Mouse (Mus musculus) liver, adult 2 months (tissue): ENCODE results near the gene Defb42. TPM values are rescaled to one million over a fixed set of nuclear protein-coding genes. Genes with fewer than 3 reads are reported as not detected.
A peak's percentile ranks its signal among the peaks of the same experiment; 100 is the strongest.

Source experiments
- DNase-seq: peaks from one replicate; pipeline ENCODE4 v3.0.0-alpha.2; 2011; ENCODE audit warnings: low read depth, low spot score; ENCODE audit errors: extremely low read depth
- H3K27ac ChIP-seq: fragments of 200-500 bp; replicated peaks from 2 replicates; pipeline ENCODE4 v1.5.1; 2012; ENCODE audit warnings: low read depth, mild to moderate bottlenecking, control low read depth, inconsistent platforms, low read length; ENCODE audit not compliant: insufficient read depth
- H3K27me3 ChIP-seq: fragments of 200-500 bp; 2 replicates; pipeline ENCODE4 v1.6.1; 2012; ENCODE audit warnings: mild to moderate bottlenecking, moderate library complexity, low read length, inconsistent platforms; ENCODE audit not compliant: control insufficient read depth, insufficient read depth
- H3K36me3 ChIP-seq: fragments of 200-500 bp; 2 replicates; pipeline ENCODE4 v1.6.1; 2012; ENCODE audit warnings: low read length, inconsistent platforms; ENCODE audit not compliant: control insufficient read depth, insufficient read depth
- H3K4me1 ChIP-seq: fragments of 200-500 bp; 2 replicates; pipeline ENCODE4 v1.6.1; 2011; ENCODE audit warnings: low read length; ENCODE audit not compliant: control insufficient read depth, insufficient read depth
- H3K4me3 ChIP-seq: fragments of 200-500 bp; 2 replicates; pipeline ENCODE4 v1.5.1; 2011; ENCODE audit warnings: low read depth, mild to moderate bottlenecking, control low read depth, low read length, moderate library complexity; ENCODE audit not compliant: insufficient read depth
- H3K79me2 ChIP-seq: fragments of 200-500 bp; 2 replicates; pipeline ENCODE4 v1.6.1; 2012; ENCODE audit warnings: inconsistent platforms, mild to moderate bottlenecking, low read length, moderate library complexity; ENCODE audit not compliant: control insufficient read depth, insufficient read depth
- H3K9ac ChIP-seq: fragments of 200-500 bp; 2 replicates; pipeline ENCODE4 v1.6.1; 2012; ENCODE audit warnings: low read depth, mild to moderate bottlenecking, control low read depth, inconsistent platforms, low read length
- CTCF ChIP-seq: fragments of 200-500 bp; IDR thresholded peaks from 2 replicates; pipeline ENCODE4 v1.5.1; 2011; ENCODE audit warnings: low read depth, low read length, control low read depth
- POLR2A ChIP-seq: fragments of 200-500 bp; IDR thresholded peaks from 2 replicates; pipeline ENCODE4 v1.6.1; 2011; ENCODE audit warnings: low read length, control low read depth; ENCODE audit not compliant: insufficient read depth; ENCODE audit errors: extremely low read depth
- WGBS: fragments of 180-500 bp; shearing (Covaris S2); methylation state at CpG from one replicate; pipeline ENCODE4 v1.1.7; 2018; 5-methylcytosine and 5-hydroxymethylcytosine counted together
- polyA plus RNA-seq: library from polyadenylated mRNA; depleted of rRNA; stranded (reverse); fragments of >200 nt; gene quantifications from 2 replicates; pipeline ENCODE4 v1.2.3, GENCODE M21; 2012
- total RNA-seq: library from RNA; depleted of rRNA; stranded (reverse); fragments of >200 nt; gene quantifications from 2 replicates; pipeline ENCODE4 v1.2.3, GENCODE M21; 2014

Gene Defb42
- total and polyA plus RNA-seq, 2 experiments: not detected

DNA sequence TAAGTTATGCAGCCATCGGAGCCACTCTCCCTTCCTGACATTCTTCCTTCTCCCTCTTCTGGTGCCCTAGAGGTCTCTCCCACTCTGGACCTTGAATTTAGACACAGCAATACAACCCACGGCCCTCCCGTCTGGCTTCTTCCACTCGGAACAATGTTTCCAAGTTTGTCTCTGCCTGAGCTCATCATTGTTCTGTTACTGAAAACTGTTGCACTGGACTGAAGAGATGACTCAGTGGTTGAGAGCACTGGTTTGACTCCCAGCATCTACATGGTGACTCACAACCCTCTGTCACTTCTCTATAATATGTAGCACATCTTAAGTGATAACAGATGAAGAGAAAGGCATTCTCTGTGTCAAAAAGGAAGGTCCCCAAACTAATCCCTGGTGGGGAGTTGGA is 32.1 kb upstream of the Defb42 start:
- no peaks in the 10 kb centered on the region for H3K4me1 ChIP-seq
- no peak for DNase-seq
- 79% methylated on average over 4 of the region's 4 CpGs for WGBS
- H3K79me2 ChIP-seq: no peaks in the 10 kb centered on the region
- H3K9ac ChIP-seq: no peak overlapping the region
- H3K27ac ChIP-seq: no peak overlapping the region
- TF ChIP-seq POLR2A: no peak
- TF ChIP-seq CTCF: no peak
- no peaks in the 10 kb centered on the region for H3K27me3 ChIP-seq
- H3K4me3 ChIP-seq: no peak overlapping the region
- H3K36me3 ChIP-seq: no peaks in the 10 kb centered on the region

DNA sequence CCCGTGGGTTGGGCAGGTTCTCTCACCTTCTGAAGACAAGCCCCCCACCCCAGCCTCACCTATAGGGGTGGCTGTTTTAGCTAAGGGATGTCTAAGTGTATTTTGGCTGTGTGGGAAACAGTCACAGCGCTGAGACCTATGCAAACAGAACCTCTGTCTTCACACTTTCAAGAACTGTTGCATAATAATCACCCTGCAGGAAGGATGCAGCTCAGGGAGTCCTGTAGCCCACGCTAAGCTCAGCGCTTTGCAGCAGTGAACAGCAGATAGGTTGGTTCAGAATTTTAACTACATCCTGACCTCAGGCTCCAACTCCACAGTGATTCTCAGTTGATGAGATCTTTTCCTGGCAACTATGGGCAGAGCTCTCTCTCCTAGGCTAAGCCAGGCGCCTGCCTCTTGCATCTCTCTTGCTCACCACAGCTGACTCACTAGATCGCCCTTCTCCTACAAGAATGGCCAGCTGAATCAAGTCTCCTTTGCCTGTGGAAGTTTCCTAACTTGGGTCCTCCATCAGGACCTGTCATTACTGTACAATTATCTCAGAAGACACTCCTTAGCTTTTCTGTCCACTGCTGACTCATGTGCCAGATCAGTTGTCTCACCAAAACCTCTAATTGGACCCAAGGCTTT is 26.2 kb upstream of the Defb42 start:
- H3K36me3 ChIP-seq: no peaks in the 10 kb centered on the region
- no peaks in the 10 kb centered on the region for H3K79me2 ChIP-seq
- H3K4me3 ChIP-seq: no peak overlapping the region
- DNase-seq: no peak
- no peaks in the 10 kb centered on the region for H3K27me3 ChIP-seq
- TF ChIP-seq POLR2A (no peak), CTCF (no peak)
- no peak overlapping the region for H3K9ac ChIP-seq
- no peaks in the 10 kb centered on the region for H3K4me1 ChIP-seq
- 51% methylated on average over 6 of the region's 6 CpGs for WGBS
- H3K27ac ChIP-seq: no peak overlapping the region

DNA sequence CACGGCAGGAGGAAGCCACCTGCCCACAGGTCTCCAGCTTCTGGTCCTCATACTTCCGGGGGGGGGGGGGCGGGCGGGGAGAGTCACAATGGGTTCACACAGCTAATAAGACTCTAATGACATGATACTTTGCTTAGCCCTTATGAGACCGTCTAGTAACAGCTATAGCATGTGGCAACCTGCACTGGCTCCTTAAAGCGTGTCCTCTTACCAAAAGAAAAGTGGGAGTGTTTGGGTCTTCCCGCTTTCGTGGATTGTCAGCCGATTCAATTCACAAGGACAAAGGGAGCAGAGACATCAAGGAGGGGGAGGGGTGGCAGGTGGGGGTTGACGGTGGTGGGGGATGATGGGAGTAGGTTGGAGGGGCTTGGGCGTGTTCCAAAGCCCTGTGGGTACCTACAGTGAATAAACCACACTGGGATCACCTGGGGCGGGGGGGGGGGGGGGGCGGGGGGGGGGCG is 3.1 kb downstream of the Defb42 start, which contains the start of gene Defb30:
Gene Defb30, minus strand, starts transcription at position 51 of the 461 bp plus-strand sequence.
- H3K27me3 ChIP-seq: no peaks in the 10 kb centered on the region

DNA sequence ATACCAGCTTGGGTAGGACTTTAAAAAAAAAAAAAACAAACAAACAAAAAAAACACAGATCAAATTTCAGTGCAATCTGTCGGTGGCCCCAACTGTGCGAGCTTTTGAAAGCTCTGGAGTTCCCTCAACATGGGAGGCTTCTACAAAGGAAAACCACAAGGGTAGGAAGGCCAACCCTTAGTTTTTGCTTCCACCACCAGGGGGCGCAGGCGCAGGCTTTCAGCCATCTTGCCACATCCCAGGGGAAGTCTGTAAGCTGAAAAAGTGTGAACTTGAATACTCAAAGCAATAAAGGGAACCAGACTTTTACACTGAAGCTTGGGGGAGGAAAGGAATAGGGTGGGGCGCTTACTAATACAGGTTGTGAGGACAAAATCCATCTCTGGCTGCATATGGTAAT is 4.0 kb downstream of the Defb42 start:
- no peak overlapping the region for H3K27ac ChIP-seq
- H3K27me3 ChIP-seq: no peaks in the 10 kb centered on the region
- no peaks in the 10 kb centered on the region for H3K79me2 ChIP-seq
- H3K9ac ChIP-seq: no peak overlapping the region
- WGBS: 28% methylated on average over 5 of the region's 5 CpGs
- H3K4me1 ChIP-seq: no peaks in the 10 kb centered on the region
- H3K4me3 ChIP-seq: no peak overlapping the region
- peak; percentile 26 for DNase-seq
- no peaks in the 10 kb centered on the region for H3K36me3 ChIP-seq
- peak; percentile 86 for TF ChIP-seq CTCF
- TF ChIP-seq POLR2A: no peak

More for the DNA sequence above, 3.1 kb downstream of the Defb42 start, which contains the start of gene Defb30:
- Histone ChIP-seq H3K79me2 (no peaks in the 10 kb centered on the region), H3K4me3 (no peak within 1 kb of the TSS), H3K4me1 (no peaks in the 10 kb centered on the region), H3K27ac (no peak within 1 kb of the TSS), H3K9ac (no peak within 1 kb of the TSS), H3K36me3 (no peaks in the 10 kb centered on the region)
- 77% methylated on average over 11 of the region's 14 CpGs for WGBS
- DNase-seq: no peak
- TF ChIP-seq CTCF (no peak), POLR2A (no peak)

DNA sequence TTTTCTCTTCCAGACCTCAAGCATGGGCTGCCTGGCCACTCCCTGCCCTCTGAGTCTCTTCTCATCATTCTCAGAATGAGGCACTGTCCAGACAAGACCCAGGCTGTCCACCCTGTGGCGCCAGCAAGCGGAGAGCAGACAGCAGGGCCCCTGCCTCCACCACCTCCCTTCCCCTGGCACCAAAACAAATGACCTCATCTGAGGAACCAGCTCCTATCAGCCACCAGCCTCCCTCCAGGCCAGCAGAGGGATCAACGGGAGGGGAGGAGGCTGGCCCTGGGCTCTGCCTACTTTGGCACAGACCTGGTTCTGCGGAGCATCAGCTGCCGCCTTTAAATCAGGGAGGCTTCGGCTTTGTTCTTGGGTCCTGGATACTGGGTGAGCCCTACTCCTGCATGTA is 7.9 kb downstream of the Defb42 start:
- DNase-seq: peak; percentile 10
- TF ChIP-seq CTCF (0 out of 2 replicates have a peak, but pooled peaks have one; percentile 1), POLR2A (no peak)
- WGBS: 46% methylated on average over 6 of the region's 6 CpGs
- Histone ChIP-seq H3K4me3 (no peak overlapping the region), H3K27me3 (no peaks in the 10 kb centered on the region), H3K36me3 (no peaks in the 10 kb centered on the region), H3K79me2 (no peaks in the 10 kb centered on the region), H3K4me1 (no peaks in the 10 kb centered on the region), H3K27ac (no peak overlapping the region), H3K9ac (no peak overlapping the region)

DNA sequence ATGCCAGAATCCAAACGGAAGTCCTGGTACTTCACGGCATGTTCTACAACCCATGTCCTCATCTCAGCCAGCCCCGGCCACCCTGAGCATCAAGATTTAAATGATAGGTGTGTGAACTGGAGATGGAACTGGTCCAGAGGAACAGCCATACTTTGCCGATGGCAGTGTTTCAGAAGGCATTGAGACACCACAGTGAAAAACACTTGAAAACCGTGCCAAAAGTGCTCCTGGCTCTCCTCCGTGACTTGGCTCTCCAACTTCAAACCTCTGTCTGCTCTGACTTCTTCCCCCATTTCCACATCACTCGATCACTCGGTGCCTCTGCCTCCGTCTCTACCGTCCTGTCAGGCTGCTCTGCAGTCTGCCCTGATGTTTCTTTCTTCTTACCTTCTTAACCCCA is 13.6 kb downstream of the Defb42 start:
- WGBS: 70% methylated on average over 10 of the region's 10 CpGs
- no peak overlapping the region for H3K9ac ChIP-seq

More for the DNA sequence above, 13.6 kb downstream of the Defb42 start:
- Histone ChIP-seq H3K27me3 (no peaks in the 10 kb centered on the region), H3K4me3 (no peak overlapping the region), H3K27ac (no peak overlapping the region), H3K4me1 (no peaks in the 10 kb centered on the region), H3K36me3 (no peaks in the 10 kb centered on the region), H3K79me2 (no peaks in the 10 kb centered on the region)
- TF ChIP-seq CTCF: no peak
- no peak for TF ChIP-seq POLR2A
- DNase-seq: no peak
